Mouse (Mus musculus) olfactory bulb, adult 2 months (tissue): Measurements from ENCODE around the gene 1700012P22Rik. TPM values are rescaled to one million over a fixed set of nuclear protein-coding genes. Genes with fewer than 3 reads are reported as not detected.

Experiments used
- H3K27ac ChIP-seq: fragments of 200-500 bp; 2 replicates; pipeline ENCODE4 v1.5.1; 2012; ENCODE audit warnings: low read depth, low read length; ENCODE audit not compliant: insufficient read depth
- H3K4me1 ChIP-seq: fragments of 200-500 bp; 2 replicates; pipeline ENCODE4 v1.6.1; 2012; ENCODE audit warnings: low read length; ENCODE audit not compliant: control insufficient read depth, insufficient read depth
- H3K4me3 ChIP-seq: fragments of 200-500 bp; 2 replicates; pipeline ENCODE4 v1.5.1; 2012; ENCODE audit warnings: mild to moderate bottlenecking, low read depth, low read length, moderate library complexity; ENCODE audit not compliant: insufficient read depth
- CTCF ChIP-seq: fragments of 200-500 bp; IDR thresholded peaks from 2 replicates; pipeline ENCODE4 v1.5.1; 2012; ENCODE audit warnings: low read depth, mild to moderate bottlenecking, low read length, moderate library complexity; ENCODE audit not compliant: insufficient read depth
- POLR2A ChIP-seq: fragments of 200-500 bp; IDR thresholded peaks from 2 replicates; pipeline ENCODE4 v1.6.1; 2012; ENCODE audit warnings: mild to moderate bottlenecking, low read depth, low read length, moderate library complexity; ENCODE audit not compliant: insufficient read depth
- WGBS: fragments of 180-500 bp; shearing (Covaris S2); methylation state at CpG from one replicate; pipeline ENCODE4 v1.1.7; 2018; 5-methylcytosine and 5-hydroxymethylcytosine counted together
- polyA plus RNA-seq: library from polyadenylated mRNA; stranded (reverse); fragments of >200 nt; gene quantifications from 2 replicates; pipeline ENCODE4 v1.2.4, GENCODE M21; 2012; ENCODE audit warnings: low replicate concordance; ENCODE audit not compliant: missing spikeins, insufficient read depth, insufficient read length

Gene 1700012P22Rik
- polyA plus RNA-seq, 1 experiment: not detected

DNA sequence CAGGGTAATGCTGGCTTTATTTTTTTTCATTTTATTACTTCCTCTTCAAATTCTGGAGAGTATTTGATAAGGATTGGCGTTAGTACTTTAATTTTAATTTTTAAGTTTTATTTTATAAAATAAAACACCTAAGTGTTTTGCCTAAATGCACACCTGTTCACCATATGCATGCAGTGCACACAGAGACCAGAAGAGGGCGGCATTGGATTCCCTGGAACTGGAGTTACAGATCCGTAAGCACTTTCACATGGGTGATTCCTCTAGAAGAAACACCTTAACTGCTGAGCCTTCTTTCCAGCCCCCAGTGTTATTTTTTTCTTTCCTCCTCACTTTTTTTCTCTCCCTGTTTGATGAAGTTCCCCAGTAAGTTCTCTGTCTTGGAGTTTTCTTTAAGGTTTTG is 9.7 kb downstream of the 1700012P22Rik start:
- H3K4me1 ChIP-seq: no peaks in the 10 kb centered on the region
- no peak overlapping the region for H3K4me3 ChIP-seq
- H3K27ac ChIP-seq: no peak overlapping the region
- TF ChIP-seq POLR2A (no peak), CTCF (no peak)
- WGBS: 19% methylated on average over 3 of the region's 3 CpGs

DNA sequence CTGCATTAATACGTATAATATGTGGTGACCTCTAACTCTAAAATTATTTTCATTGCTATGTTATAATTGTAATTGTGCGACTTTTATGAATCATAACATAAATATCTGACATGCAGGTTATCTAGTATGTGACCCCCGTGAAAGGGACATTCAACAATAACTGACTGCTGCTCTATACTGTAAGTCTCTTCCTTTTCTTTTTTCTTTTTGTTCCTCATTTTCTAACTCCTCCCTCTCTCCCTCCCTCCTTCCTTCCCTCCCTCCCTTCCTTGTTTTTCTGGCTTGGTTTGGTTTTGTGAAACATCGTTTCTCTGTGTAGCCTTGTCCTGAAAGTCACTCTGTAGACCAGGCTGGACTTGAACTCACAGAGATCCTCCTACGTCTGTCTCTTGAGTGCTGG is 14.0 kb downstream of the 1700012P22Rik start:
- Histone ChIP-seq H3K4me3 (no peak overlapping the region), H3K4me1 (no peaks in the 10 kb centered on the region), H3K27ac (no peak overlapping the region)
- TF ChIP-seq POLR2A (no peak), CTCF (no peak)
- whole genome bisulfite sequencing: 76% methylated on average over 5 of the region's 5 CpGs

DNA sequence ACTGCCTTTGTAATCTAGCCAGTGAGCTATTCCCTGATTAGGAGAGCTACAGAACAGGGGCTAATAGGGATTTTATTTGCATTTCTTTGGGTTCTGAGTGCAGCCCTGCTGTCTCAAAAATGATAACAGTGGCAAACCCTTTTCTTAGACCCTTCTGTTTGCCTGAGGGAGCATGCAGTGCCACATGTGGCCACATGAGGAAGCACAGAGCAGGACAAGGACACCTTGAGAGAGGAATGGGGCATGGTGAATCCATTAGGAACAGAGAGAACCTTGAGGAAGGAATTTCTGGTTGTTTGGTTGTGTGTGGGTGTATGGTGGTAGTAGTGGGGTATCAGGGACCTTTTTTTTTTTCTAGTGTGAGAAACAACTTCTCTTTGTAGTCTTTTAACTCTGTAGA is 17.9 kb downstream of the 1700012P22Rik start:
- TF ChIP-seq CTCF (no peak), POLR2A (no peak)
- no peak overlapping the region for H3K27ac ChIP-seq
- H3K4me3 ChIP-seq: no peak overlapping the region
- H3K4me1 ChIP-seq: no peaks in the 10 kb centered on the region

DNA sequence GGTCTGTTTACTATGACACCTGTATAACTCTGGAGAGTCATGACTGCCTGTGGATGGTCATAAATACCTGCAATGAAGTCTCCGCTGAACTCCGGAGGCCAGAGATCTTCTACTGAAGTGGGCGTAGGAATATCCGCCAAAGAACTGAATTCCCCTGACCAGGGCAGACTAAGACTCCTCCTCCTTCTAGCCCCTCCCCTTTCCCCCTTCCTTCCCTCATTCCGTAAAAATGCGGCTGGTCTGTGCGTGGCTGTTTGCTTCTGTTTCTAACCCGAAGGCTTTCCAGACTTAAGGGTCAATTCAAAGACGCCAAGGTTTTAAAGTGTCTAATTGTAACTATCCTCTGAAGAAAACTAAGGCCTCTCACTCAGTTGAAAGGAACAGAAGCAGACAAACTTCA is 30.3 kb downstream of the 1700012P22Rik start, which contains the start of gene Pramef12:
Gene Pramef12, minus strand, starts transcription at position 175 of the 400 bp plus-strand sequence.
- Histone ChIP-seq H3K4me1 (no peaks in the 10 kb centered on the region), H3K27ac (no peak within 1 kb of the TSS), H3K4me3 (no peak within 1 kb of the TSS)
- 81% methylated on average over 9 of the region's 9 CpGs for WGBS
- TF ChIP-seq CTCF: no peak

DNA sequence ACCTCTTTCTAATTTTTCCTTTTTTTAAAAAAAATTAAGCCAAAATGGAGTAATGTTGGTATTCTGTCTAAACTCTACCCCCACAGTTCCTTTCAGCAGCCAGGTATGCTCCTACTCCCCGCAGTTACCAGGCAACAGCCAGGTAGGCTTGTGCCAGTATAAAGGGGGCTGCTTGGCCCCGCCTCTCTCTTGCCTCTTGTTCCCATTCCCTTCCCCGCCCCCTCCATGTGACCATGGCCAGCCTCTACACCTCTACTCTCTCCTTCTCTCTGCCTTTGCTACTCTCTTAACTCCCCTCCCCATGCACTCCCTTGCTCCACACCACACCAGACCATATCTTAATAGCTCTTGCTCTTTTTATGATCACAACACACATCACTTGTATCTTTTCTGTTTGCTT is 32.3 kb downstream of the 1700012P22Rik start:
- WGBS: 45% methylated on average over 3 of the region's 3 CpGs
- Histone ChIP-seq H3K4me1 (no peaks in the 10 kb centered on the region), H3K27ac (no peak overlapping the region), H3K4me3 (no peak overlapping the region)
- TF ChIP-seq POLR2A: no peak
- no peak for TF ChIP-seq CTCF

DNA sequence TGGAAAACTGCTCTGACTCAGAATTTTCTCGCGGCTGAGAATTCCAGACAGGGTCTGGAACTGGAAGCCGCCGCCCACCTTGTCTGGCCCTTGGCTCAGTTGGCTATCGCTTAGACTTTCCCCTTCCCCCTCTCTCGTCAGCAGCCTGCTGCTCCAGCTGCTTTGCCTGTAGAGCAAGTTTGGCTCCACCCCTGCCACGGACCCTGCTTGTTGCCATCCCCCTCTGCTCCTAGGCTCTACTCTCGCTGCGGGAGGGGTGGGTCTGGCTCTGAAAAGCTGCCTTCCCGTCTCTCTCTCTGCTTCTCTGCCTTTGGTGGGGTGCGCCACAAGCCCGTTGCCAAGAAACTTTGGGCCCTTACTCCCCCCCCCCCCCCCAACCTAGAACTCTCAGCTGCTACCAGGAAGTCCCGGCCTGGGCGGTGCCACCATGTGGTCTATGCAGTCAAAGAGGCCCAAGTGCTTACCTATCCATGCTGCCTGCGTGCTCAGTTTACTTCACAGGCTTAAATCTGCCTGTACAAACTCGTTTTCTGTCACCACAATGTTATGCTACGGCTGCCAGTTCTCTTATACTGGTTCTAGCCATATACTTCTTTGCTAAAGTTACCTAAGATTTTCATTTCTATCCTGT is 34.0 kb downstream of the 1700012P22Rik start:
- TF ChIP-seq POLR2A (no peak), CTCF (no peak)
- Histone ChIP-seq H3K27ac (no peak overlapping the region), H3K4me1 (no peaks in the 10 kb centered on the region), H3K4me3 (no peak overlapping the region)
- 9% methylated on average over 17 of the region's 17 CpGs for WGBS

DNA sequence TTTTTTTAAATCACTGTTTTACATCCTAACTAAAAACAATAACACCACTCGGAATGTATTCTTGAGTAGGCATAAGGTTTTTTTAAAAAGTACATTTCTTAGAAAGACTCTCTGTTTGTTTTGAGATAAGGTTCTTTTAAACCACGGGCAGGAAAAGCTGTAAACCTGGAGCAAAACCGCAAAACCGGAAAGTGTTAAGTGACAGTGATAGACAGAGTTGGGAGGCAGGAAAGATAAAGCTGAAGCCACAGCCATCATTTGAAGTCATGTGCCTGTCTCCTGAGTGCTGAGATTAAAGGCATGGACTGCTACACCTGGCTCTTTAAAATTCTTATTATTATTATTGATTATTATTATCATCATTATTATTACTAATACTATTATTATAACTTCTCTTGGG is 35.9 kb downstream of the 1700012P22Rik start:
- Histone ChIP-seq H3K4me3 (no peak overlapping the region), H3K27ac (no peak overlapping the region), H3K4me1 (no peaks in the 10 kb centered on the region)
- WGBS: 87% methylated on average over 4 of the region's 4 CpGs
- TF ChIP-seq POLR2A: no peak
- TF ChIP-seq CTCF: no peak

DNA sequence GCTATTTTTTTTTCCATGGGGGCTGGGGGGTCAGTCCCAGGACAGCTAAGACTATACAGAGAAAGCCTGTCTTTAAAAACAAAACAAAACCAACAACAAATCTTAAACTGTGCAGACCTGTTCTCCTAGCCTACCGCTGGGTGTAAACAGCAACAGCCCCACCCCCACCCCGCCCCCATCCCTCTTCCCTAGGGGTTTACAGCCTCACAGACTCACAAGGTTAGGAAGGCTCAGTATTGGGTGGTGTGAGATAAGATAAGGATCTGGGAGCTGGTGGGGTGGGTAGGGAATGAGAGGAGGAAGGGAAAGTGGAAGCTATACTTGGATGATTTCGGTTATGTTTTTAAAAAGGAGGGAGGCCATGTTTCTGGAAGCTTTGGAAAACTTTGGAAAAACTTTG is 42.3 kb downstream of the 1700012P22Rik start:
- TF ChIP-seq POLR2A (no peak), CTCF (no peak)
- 46% methylated on average over 3 of the region's 3 CpGs for WGBS
- no peak overlapping the region for H3K27ac ChIP-seq
- no peaks in the 10 kb centered on the region for H3K4me1 ChIP-seq
- no peak overlapping the region for H3K4me3 ChIP-seq

DNA sequence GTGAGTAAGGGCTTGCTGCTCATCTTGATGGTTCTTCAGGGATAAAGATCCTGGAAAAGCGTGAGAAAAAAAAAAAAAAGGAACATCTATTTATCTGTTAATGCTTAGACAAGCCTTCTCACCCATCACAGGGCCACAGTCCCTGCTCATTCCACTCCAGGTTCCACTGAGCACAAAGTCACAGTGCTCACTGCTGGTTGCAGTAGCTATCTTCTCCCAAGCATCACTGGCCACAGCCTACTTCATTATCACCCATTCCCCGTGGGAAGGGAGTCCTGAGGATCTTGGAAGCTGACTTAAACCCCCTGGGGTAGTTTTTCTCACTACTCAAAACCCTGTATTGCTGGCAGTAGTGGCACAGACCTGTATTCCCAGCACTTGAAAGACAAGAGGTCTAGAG is 60.7 kb downstream of the 1700012P22Rik start, which contains the start of gene Pramef20:
Gene Pramef20, minus strand, starts transcription at position 23 of the 400 bp plus-strand sequence.
- no peak within 1 kb of the TSS for H3K27ac ChIP-seq
- 60% methylated on average over 2 of the region's 2 CpGs for WGBS
- no peak for TF ChIP-seq CTCF
- TF ChIP-seq POLR2A: no peak
- no peaks in the 10 kb centered on the region for H3K4me1 ChIP-seq
- H3K4me3 ChIP-seq: no peak within 1 kb of the TSS

Other genes with a start within 250 kb of the 1700012P22Rik start
- gene Oog2, start 248.1 kb downstream of the 1700012P22Rik start, polyA plus RNA-seq: not detected in 2 replicates
- not detected in 2 replicates for gene C87977, start 225.5 kb downstream of the 1700012P22Rik start, polyA plus RNA-seq
- not detected in 2 replicates for gene Pramel5, start 158.3 kb downstream of the 1700012P22Rik start, polyA plus RNA-seq
- gene Gm13128, start 108.5 kb downstream of the 1700012P22Rik start, polyA plus RNA-seq: not detected in 2 replicates
- gene Gm13119, start 80.8 kb downstream of the 1700012P22Rik start, polyA plus RNA-seq: not detected in 2 replicates
- not detected in 2 replicates for gene Pramef20, start 60.8 kb downstream of the 1700012P22Rik start, polyA plus RNA-seq
- not detected in 2 replicates for gene Pramef12, start 30.3 kb downstream of the 1700012P22Rik start, polyA plus RNA-seq
- gene Gm9944, start 14.5 kb upstream of the 1700012P22Rik start, polyA plus RNA-seq: not detected in 2 replicates
- gene Aadacl3, start 25.0 kb upstream of the 1700012P22Rik start, polyA plus RNA-seq: not detected in 2 replicates
- not detected in 2 replicates for gene 9430007A20Rik, start 81.0 kb upstream of the 1700012P22Rik start, polyA plus RNA-seq
- not detected in 2 replicates for gene Gm13124, start 126.4 kb upstream of the 1700012P22Rik start, polyA plus RNA-seq
- not detected in 2 replicates for gene Aadacl4, start 174.9 kb upstream of the 1700012P22Rik start, polyA plus RNA-seq
- not detected in 2 replicates for gene Gm436, start 247.6 kb upstream of the 1700012P22Rik start, polyA plus RNA-seq